In the genomic region with DNA sequence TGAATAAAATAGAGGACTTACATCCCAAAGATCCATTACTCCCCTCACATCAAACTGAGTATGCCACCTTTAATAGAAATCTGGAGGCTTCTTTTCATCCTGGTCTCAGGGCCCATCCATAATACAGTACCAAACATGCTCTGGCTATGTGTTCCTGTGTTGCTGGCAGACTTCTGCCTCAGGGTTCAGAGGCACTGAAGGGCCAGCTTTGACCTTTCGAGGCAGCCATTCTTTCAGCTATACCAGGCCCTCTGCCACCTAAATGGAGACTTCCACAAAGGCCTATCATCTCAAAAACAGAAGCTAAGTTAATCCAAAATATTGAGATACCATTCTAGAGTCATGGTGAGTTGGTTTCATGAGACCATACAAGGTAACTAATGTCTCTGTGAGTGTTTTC, we compare ENCODE assay signal across 31 mouse cellular contexts. TPM values are rescaled to one million over a fixed set of nuclear protein-coding genes. Genes with fewer than 3 reads are reported as not detected.
"Had no signal": no experiment of that assay in that cellular context is flagged by ENCODE, and none has a peak within 500 bp of the region (broad histone marks: within the 10 kb centered on the region; RNA-seq: fewer than 3 reads in every experiment).

No protein-coding gene starts in this region.

RNA-seq across cellular contexts. Expression of a gene that starts 1.9 kb away (rescaled TPM):
- polyA plus RNA-seq: limb, embryonic 10.5 days; limb, embryonic 11.5 days; limb, embryonic 12.5 days; limb, embryonic 13.5 days; limb, embryonic 14.5 days; limb, embryonic 15.5 days; liver, adult 2 months; liver, embryonic 11.5 days; liver, embryonic 12.5 days; liver, embryonic 13.5 days; liver, embryonic 14.5 days; liver, embryonic 15.5 days; liver, embryonic 16.5 days; liver, postnatal 0 days; lung, adult 2 months; lung, embryonic 15.5 days; lung, embryonic 16.5 days; lung, postnatal 0 days; macrophage; midbrain, embryonic 10.5 days; midbrain, embryonic 11.5 days; midbrain, embryonic 12.5 days; midbrain, embryonic 13.5 days; midbrain, embryonic 14.5 days; midbrain, embryonic 15.5 days; midbrain, embryonic 16.5 days; midbrain, postnatal 0 days; neural tube, embryonic 11.5 days; neural tube, embryonic 12.5 days had no signal

RNA-seq across cellular contexts. Expression of a gene that starts 18.3 kb away (rescaled TPM):
- polyA plus RNA-seq: limb, embryonic 10.5 days; limb, embryonic 11.5 days; limb, embryonic 12.5 days; limb, embryonic 13.5 days; limb, embryonic 14.5 days; limb, embryonic 15.5 days; liver, adult 2 months; liver, embryonic 11.5 days; liver, embryonic 12.5 days; liver, embryonic 13.5 days; liver, embryonic 14.5 days; liver, embryonic 15.5 days; liver, embryonic 16.5 days; liver, postnatal 0 days; lung, adult 2 months; lung, embryonic 14.5 days; lung, embryonic 15.5 days; lung, embryonic 16.5 days; lung, postnatal 0 days; macrophage; midbrain, embryonic 10.5 days; midbrain, embryonic 11.5 days; midbrain, embryonic 12.5 days; midbrain, embryonic 13.5 days; midbrain, embryonic 14.5 days; midbrain, embryonic 15.5 days; midbrain, embryonic 16.5 days; midbrain, postnatal 0 days; neural tube, embryonic 11.5 days; neural tube, embryonic 12.5 days had no signal

RNA-seq across cellular contexts. Expression of a gene that starts 21.4 kb away (rescaled TPM):
- polyA plus RNA-seq: limb, embryonic 10.5 days; limb, embryonic 11.5 days; limb, embryonic 12.5 days; limb, embryonic 13.5 days; limb, embryonic 14.5 days; limb, embryonic 15.5 days; liver, adult 2 months; liver, embryonic 11.5 days; liver, embryonic 12.5 days; liver, embryonic 13.5 days; liver, embryonic 14.5 days; liver, embryonic 15.5 days; liver, embryonic 16.5 days; liver, postnatal 0 days; lung, adult 2 months; lung, embryonic 14.5 days; lung, embryonic 15.5 days; lung, embryonic 16.5 days; lung, postnatal 0 days; macrophage; midbrain, embryonic 10.5 days; midbrain, embryonic 11.5 days; midbrain, embryonic 12.5 days; midbrain, embryonic 13.5 days; midbrain, embryonic 14.5 days; midbrain, embryonic 15.5 days; midbrain, embryonic 16.5 days; midbrain, postnatal 0 days; myocyte; neural tube, embryonic 11.5 days; neural tube, embryonic 12.5 days had no signal

RNA-seq across cellular contexts. Expression of a gene that starts 37.1 kb away (rescaled TPM):
- polyA plus RNA-seq: limb, embryonic 10.5 days; limb, embryonic 11.5 days; limb, embryonic 12.5 days; limb, embryonic 13.5 days; limb, embryonic 14.5 days; limb, embryonic 15.5 days; liver, adult 2 months; liver, embryonic 11.5 days; liver, embryonic 12.5 days; liver, embryonic 13.5 days; liver, embryonic 14.5 days; liver, embryonic 15.5 days; liver, embryonic 16.5 days; liver, postnatal 0 days; lung, adult 2 months; lung, embryonic 14.5 days; lung, embryonic 15.5 days; lung, embryonic 16.5 days; lung, postnatal 0 days; macrophage; midbrain, embryonic 10.5 days; midbrain, embryonic 11.5 days; midbrain, embryonic 12.5 days; midbrain, embryonic 13.5 days; midbrain, embryonic 14.5 days; midbrain, embryonic 15.5 days; midbrain, embryonic 16.5 days; midbrain, postnatal 0 days; myocyte; neural tube, embryonic 11.5 days; neural tube, embryonic 12.5 days had no signal
